Mouse (Mus musculus) CD4-positive, CD25-positive, alpha-beta regulatory T cell, adult 2 months (primary cell): ENCODE measurements around the gene Hacd4.
"Not testable (repeated sequence)": the region's sequence is repeated elsewhere in the genome, so short reads cannot be mapped to it uniquely, and the experiment has no call there.

Experiments used
- DNase-seq: peaks from one replicate; pipeline ENCODE4 v3.0.0-alpha.2; 2012; ENCODE audit warnings: low read depth, low spot score

Hacd4 gene

DNA sequence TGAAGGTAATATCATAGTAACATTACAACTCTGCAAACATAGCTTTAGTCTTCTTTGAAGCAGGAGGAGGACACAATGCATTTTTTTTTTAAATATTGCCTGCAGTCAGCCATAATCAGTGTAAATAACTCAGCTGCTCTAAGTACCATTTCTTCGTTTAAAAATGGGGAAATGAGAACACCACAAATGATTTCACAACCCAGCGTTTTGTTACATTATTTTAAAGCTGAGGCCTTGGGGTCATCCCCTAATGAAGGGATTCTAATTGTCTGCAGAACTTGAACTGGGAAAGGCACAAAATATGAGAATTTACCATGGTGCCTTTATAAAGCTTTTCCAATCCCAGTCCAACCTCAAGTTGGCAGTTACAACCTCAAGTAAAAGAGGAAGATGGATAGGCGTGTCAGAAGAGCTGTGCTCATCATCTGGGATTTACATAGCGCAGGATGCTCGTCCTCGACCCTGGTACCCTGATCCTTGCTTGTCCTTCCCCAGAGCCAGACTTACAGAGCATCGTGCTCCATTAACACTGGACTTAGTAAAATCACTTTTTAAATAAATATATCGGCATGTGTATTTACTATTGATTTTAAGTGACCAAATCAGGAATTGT lies 6.2 kb downstream of the Hacd4 start:
- DNase-seq, result no peak

DNA sequence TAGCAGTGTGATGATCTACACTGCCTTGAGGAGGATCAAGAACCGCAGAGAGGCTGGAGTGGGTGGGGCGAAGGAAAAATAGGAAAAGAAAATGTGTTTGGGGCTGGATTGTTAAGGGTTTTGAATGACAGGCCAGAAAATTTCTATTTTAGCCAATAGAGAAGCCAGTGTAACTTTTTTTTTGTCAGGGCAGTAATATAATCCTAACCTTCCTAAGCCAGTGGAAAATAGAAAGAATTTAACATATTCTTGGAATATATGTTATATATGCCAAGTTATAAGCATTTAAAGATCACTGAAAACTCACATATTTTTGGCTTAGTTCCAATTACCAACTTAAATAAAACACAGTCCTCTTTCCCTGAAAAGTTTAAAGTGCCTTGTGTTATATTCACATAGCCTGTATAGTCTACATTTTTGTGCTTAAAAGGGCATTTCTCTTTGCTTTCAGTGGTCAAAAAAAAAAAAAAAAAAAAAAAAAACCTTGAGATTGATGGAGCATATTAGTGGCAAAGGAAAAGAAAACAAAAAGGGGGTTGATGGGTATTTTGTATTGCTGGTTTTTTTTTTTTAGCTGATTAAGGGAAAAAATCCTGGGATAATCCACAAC lies 11.0 kb downstream of the Hacd4 start:
- DNase-seq, result no peak

DNA sequence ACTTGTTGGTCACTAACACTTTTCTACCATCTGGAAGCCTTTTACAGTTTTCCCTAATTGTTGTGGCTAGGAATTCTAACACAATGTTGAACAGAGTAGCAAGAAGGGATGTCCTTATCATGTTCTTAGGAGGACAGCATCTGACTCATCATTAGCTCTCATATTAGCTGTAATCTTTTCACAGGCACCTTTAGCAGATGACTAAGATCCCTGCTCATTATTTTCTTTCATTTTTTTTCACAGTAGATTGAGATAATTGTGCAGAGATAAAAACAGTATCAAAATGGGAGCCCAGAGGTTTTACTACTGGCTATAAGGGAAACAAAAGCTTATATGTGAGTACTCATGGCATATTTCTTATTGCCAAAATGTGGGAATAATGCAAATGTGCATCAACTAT lies 14.2 kb downstream of the Hacd4 start:
- no peak for DNase-seq

DNA sequence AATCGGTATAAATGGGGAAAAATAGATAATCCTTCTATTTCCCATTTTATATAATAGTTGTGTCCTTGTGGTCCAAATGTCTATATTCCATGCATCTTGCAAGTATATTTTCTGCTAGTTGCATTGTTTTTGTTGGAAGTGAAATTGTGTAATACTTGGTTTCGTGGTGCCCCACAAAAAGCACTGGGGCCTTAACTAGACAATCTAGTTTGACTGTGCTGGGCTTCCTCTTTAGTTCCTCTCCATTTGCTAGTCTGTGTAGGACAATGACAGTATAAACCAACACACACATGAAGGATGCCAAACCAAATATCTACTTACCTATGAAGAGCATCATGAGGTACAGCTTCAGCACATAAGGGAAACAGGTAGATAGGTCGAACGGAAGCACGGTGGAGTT lies 19.4 kb downstream of the Hacd4 start:
- DNase-seq, result no peak

DNA sequence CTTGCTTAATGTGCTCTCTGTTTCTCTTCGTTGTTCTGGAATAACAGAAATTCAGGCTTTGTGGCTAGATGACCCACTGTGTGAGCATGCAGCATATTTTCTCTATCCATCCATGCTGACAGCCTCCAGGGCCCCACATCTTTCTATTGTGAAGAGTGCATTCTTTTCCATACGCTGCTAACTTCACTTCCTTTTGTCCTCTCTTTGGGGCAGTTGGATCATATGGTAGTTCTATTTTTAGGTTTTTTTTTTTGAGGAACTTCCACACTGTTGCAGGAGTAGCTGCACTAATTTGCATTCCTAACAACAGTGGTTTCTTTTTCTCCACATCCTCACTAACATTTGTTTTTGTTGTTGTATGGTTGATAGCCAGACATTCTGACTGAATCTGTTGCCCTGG lies 23.7 kb downstream of the Hacd4 start:
- no peak for DNase-seq

DNA sequence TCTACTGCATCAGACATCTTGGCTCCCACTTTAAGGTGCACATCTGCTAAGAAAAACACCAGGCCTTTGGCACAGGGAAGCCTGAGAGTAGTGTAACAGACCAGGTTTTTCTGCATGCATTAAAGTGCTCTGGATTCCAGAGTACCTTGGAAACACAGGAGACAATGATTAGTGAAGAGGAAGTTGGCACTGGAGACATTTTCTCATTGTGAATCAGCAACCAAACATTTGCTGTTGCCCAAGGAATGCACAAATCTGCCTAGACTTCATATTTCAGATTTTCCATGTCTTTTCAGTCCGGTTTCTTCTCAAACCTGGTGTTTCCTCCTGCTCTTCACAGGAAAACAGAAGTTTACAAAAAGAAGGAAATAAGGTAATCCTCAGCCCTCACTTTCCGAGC lies 26.4 kb downstream of the Hacd4 start:
- no peak for DNase-seq

DNA sequence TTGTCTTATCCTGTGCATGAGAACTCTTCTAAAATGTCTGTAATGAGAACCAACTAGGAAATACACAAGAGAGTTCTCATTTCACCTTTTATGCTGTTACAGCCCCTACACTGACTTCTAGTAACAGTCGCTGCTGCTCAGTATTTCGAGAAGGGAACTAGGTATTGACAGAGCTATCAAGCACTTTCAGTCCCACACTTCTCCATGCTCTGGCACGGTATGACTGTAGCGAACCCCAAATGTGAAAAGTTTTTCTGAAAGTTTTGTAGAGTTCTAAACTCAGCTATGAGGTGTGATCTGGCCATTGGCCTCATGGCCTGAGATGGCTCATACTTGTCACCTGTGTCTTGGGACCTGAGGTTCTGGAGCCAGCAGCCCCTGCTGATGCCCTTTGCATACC lies 29.4 kb downstream of the Hacd4 start:
- no peak for DNase-seq

DNA sequence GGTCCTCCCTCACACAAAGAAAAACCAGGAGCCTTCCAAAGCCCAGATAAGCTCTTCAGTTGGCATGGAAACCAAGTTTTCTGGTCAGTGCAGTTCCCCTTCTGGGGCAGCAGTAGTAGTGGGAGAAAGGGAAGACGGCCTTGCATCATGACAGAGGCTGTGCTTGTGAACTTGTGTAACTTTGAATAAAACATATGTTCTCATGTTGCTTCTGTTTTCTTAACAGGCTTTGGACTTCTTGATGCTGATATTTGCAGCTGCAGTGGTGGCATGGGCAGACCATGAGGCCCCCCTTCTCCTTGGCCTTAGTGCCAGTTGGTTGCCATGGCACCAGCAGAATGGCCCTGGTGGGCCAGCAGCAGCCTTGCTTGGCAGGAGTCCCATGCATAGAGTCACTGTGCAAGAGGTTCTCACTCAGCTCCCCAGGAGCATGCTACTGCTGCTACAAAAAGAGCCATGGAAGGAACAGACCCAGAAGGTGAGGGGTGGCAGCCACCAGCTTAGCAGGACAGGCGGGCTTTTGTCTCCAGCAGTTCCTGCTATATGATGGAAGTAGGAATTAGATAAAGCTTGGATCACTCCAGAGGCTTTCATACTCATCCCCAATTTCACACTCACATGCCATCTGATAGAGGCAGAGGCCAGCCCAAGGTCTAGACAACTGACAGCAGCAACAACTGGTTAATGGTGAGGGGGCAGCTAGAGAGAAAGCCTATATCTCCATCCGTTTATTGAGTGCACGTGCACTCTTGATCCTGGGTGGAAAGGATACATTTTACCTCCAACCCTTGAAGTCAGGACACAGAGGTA lies 31.6 kb downstream of the Hacd4 start:
- no peak for DNase-seq

DNA sequence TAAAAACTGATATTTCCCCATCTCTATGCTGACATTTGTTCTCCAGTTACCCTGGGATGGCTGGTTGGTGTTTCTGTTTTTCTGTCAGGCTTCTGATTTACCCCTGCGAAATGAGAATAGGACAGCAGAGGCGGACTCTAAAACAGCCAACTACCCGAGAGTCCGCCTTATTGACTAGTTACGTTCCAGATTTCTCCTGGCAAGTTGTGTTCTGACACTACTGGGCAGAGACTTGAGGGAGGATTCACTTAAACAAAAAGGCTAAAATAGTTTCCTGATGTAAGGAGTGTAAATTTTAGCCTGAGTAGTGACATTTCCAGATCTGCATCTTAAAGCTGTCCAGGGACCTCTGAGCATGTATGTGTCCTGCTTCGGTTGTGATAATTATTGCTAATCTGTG lies 35.8 kb downstream of the Hacd4 start:
- no peak for DNase-seq

DNA sequence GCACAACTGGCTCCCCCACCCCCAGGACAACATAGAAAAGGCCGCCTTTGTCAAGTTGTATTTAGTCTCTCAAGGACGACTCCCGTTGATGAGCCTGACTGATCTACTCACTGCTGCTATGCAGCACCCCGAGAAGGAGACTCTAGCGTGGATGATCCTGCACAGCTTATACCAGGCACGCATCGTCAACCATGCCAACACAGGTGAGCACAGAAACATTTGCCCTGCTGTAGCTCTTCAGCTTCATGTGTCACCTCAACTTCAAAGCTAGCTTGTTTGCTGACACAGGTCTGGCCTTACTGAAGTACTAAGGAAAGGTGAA lies 37.8 kb downstream of the Hacd4 start:
- DNase-seq, result no peak

DNA sequence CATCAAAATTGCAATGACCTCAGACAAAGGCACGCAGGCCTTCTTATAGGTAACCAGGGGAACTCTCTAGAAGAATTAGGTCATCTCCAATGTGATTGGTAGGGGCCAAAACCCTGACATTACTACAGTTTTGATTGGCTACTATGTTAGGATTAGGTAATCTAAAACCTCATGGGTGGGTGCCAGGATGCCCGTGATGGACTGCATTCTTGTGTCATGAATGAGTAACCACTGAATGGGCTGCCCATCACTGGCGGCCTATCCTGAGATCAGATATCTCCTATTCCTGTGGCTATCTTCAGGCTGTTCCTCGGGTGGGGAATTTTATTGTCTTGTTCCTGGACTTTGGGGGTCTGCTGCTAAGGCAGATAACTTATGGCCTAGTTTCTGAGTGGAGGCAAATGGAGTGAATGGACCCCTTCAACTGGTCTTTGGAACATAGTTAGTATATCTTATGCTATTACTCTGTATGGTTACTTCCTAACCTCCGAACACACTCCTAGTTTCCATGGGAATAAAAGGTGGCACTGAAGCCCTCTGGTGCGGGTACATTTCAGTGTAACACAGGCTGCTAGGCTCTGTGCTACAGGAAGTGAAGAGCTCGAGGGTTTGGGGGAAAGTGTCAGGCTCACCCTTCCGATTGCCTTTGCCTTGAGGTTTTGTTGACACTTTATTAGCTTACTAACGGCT lies 38.3 kb downstream of the Hacd4 start:
- no peak for DNase-seq

DNA sequence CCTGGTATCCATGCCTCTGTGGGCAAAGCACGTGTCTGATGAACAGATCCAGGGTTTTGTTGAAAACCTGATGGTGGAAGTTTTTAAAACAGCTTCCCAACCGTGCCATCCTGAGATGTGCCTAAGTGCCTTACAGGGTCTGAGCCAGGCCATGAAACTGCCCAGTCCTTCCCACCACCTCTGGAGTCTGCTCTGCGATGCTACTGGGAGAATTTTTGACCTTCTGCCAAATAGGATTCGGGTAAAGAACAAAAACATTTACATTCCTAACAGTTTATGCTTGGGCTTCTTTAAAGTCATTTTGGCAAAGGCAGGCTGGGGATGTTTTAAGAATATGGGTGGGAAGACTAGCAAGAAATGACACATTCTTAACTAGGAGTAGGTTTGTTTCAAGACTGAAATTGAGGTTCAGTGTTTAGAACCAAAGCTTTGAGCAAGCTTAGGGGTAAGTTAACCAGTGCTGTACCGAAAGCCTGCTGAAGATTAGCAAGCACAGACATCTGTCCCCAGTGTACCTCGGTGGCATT lies 41.7 kb downstream of the Hacd4 start:
- no peak for DNase-seq

DNA sequence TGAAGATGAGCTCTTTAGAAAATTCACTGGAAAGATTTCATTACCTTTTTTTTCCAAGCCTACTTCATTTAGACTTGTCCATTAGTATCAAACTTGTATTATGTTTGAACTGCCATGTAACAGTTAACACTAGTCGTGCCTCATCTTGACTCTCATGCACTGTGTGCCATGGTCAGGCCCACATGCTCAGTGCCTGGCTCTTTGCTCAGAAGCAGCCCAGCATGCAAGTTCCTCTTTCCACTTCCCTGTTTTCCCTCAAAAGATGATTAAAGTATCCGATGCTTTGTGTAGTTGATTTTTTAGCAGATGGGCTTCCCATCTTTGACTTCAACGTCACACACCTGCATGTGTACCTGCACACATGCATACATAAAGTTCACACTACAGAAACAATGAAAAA lies 43.0 kb downstream of the Hacd4 start:
- no peak for DNase-seq

DNA sequence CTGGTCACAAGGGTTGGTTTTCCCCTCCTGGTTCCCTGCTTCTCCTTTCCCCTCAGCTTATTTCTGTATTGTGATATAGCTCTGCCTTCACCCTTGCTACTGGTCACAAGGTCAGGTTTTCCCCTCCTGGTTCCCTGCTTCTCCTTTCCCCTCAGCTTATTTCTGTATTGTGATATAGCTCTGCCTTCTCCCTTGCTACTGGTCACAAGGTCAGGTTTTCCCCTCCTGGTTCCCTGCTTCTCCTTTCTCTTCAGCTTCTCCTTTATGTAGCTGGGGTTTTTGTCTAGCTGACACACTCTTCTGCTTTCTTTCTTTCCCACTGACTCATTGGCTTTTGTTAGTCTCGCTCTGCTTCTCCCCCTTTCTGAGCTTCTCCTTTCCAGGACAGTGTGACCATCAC lies 48.1 kb downstream of the Hacd4 start:
- not testable (repeated sequence) for DNase-seq

DNA sequence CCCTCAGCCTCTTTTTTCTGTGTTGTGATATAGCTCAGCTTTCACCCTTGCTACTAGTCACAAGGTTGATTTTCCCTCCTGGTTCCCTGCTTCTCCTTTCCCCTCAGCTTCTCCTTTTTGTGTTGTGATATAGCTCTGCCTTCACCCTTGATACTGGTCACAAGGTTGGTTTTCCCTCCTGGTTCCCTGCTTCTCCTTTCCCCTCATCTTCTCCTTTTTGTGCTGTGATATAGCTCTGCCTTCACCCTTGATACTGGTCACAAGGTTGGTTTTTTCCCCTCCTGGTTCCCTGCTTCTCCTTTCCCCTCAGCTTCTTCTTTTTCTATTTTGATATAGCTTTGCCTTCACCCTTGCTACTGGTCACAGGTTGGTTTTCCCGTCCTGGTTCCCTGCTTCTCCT lies 48.7 kb downstream of the Hacd4 start:
- no peak for DNase-seq

DNA sequence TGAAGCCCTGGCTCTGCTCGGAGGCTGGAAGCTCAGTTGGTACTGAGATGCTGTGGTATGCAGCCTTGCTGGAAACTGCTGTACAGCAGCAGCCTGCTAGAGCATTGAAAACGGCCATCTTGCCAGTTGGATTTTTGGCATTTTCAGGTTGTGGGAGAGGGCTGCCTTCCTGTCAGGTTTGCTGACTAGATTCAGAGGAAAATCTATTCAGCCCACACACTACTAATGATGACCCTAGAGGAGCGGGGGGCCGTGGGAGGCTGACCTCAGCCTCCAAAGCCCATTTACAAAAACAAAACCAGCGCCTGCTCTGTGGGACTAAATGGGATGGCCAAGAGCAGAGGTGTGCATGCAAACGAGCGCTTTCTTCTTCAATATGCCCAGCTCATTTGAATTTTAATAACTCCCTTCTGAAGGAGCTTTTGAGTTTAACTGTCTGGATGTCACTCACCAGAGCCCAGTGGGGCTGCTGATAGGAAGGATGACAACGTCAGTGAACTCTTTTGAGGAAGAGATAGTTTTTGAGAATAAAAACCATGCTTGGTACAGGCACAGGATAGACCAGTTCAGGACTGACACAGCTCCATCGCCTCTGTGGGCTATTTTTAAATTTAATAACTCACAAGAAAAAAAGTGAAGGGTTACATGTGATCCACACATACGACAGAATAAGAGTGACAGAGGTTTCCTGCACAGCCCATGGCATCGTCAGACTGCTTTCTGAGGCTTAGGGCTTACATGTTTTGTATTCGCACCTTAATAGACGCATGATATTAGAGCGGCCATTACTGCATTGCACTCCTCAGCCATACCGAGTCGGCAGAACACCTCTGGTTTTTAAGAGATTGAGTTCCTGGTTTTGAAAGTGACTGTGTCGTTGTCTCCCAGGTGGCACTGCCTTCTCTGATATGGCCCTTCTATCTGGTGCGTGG lies 66.2 kb downstream of the Hacd4 start:
- DNase-seq, result no peak

DNA sequence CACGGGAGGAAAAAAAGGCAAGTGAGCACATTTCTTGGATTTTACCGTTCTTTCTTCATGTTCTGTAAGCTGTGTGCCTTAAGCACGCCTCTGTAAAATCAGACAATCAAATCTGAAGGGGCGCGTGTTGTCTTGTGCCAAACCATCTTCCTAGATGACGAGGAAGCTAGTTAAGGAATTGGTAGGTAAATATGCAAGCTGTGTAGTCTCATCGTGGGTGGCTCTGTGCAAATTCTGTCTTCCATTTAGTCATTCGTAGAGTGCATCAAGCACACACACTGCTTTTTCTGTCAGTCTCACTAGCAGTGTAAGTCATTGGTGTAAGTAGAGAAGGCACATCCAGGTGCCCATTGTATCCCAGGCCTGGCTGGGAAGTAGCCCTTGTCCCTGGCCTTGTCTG lies 67.9 kb downstream of the Hacd4 start:
- DNase-seq, result no peak

DNA sequence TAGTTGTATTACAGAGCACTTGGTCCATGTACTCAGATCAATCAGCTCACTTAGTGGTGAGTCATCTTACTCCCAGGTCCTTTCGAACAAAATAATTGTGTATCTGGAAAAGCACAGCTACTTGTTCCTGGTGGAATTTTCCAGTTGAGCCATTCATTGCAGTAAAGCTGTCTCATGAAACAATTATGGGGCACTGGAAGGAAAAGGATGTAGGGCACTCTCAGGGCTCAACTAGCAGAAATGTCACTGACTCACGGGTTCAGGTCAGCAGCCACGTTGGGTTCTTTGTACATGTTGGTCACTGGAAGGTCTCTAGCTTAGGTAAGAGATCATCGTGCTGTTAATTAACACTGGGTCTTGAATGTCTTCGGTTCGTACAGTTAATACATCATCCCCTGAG lies 68.8 kb downstream of the Hacd4 start:
- no peak for DNase-seq

DNA sequence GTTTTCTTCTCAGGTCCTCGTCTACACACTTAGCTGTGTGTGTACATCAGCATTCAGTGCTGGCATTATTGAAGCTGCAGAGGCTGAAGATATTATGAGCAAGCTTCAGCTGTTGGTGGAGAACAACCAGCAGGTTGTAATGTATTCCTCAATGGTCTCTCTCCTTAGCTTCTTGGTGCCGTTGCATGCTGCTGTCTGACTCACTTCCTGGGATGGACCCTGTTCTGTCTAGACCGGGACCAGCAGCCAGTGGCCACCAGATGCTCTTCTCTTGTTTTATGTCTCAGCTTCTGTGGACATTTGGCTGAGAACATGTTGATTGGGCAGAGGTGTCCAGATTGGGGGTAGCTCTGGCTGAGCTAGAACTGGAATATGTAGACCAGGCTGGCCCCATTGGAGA lies 81.3 kb downstream of the Hacd4 start:
- DNase-seq, result no peak

DNA sequence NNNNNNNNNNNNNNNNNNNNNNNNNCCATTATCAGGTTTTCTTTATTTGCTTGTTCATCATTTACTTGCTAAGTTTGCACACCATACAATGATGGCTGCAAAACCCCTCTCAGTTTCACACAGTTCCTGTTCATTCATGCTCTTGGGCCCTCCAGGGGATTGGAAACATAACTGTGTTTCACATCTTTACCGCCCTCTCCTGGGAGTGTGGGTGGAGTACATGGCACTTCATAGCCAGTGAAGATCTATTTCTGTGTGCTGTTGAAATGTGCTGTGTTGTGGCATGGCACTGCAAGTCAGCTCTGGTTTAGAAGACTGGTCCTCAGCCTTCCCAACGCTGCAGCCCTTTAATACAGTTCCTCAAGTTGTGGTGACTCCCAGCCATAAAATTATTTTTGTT lies 82.1 kb downstream of the Hacd4 start:
- DNase-seq, result peak; percentile 30

DNA sequence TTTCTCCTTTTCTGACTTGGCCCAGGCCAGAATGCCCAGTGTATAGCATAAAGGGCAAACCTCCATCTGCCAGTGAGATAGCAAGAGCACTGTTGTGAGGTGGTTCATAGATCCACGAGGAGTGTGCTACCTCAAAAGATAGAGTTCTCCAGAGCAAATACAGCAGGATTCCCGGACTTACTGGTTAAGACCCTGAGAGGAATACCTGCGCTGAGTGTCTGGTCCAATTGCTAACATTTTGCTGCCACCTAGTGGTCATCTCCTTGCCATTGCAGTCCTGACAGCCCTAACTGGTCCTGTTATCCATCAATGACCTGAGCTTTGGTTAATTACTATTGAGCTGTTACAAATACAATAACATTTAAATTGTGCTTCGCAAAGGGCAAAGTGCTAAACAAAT lies 87.8 kb downstream of the Hacd4 start:
- peak; percentile 85 for DNase-seq
